Mouse (Mus musculus): Measurements from ENCODE around the gene Slc5a4a. TPM values are rescaled to one million over a fixed set of nuclear protein-coding genes. Genes with fewer than 3 reads are reported as not detected.
A peak's percentile ranks its signal among the peaks of the same experiment; 100 is the strongest.

The Slc5a4a gene
- polyA plus RNA-seq, 1 experiment from 2014 or later, result not detected

DNA sequence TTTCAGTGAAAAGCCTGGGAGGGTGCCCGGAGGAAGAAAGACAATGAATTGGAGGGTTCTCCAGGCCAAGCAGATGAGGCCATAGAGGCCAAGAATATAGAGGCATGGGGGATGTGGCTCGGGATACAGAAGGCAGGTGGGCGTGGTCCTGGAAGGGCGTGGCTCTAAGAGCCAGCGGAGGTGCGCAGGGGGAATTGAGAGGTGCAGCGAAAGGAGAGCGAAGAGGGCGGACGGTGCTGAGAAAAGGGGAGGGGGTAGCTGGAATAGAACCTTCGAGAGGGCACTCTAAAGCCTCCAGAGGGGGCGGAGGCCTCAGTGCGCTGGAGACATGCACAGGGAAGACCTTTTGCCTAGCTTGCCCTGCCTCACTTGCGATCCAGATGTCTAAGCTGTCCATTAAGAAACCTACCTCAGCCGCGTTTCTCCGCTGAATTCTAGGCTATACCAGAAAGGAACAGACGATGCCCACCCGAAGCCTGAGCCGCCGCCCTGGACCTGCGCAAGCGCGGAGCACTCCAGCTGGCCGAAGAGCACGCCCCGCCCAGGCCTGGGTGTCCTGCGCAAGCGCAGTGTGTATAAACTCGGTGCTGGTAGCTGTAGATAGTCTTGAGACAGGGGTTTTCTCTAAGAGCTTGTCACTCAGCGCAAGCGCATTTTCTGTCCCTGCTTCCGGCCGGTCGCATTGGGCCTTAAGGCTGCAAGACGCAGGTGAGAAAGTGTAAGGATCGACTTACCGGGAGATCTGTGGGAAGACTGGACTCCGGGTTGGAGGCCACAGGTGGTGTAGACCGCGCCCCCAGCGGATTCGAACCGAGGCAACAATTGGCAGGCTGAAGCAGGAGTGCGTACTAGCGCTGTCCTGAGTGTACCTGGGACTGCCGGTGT, 90.3 kb downstream of the Slc5a4a start, which contains the start of gene Prmt2:
Prmt2 (minus strand) TSS at position 525 of the 885 bp plus-strand sequence.
- ATAC-seq (ENCODE audit: low read depth), result peak; percentile 98
- 1% methylated on average over 47 of the region's 47 CpGs for WGBS (ENCODE audit: insufficient replicate concordance)
- peak within 1 kb of the TSS; percentile 73 for H3K4me3 ChIP-seq (ENCODE audit: low read depth, low read length)
- H3K4me1 ChIP-seq (ENCODE audit: control insufficient read depth, low read depth, low read length), result peaks cover 4% of the 10 kb centered on the region; the same call in 1 of the 2 replicates
- no peaks in the 10 kb centered on the region for H3K27me3 ChIP-seq (ENCODE audit: control insufficient read depth, insufficient read depth, low read depth, low read length)
- H3K4me2 ChIP-seq (ENCODE audit: low read depth, low read length), result peak within 1 kb of the TSS; percentile 96
- H3K9ac ChIP-seq (ENCODE audit: low read depth, low read length), result peak within 1 kb of the TSS; percentile 67
- H3K9me3 ChIP-seq (replicated peaks; ENCODE audit: control insufficient read depth, low read length), result no peaks in the 10 kb centered on the region
- no peaks in the 10 kb centered on the region for H3K36me3 ChIP-seq (ENCODE audit: control insufficient read depth, insufficient read depth)
- peak within 1 kb of the TSS; percentile 37; the same call in 1 of the 2 replicates for H3K27ac ChIP-seq (ENCODE audit: low read length)

MicroRNAs encoded within 50 kb of the gene (microRNA counts, 519-probe panel; counts per million panel counts)
- microRNA mmu-miR-678, result 1,680 counts per million, percentile 18 among the panel's probes with 10 or more counts

Small RNA genes within 50 kb of the gene (microRNA-seq; reads per million reads assigned to microRNA genes)
- not detected for gene Mir678

Other genes starting within 250 kb of the Slc5a4a start
- gene Smarcb1, start 225.8 kb upstream of the Slc5a4a start, polyA plus RNA-seq (2015; fragmentation: Nextera tagmentation; extraction: Ambion mirVana), result 55.9 and 56.8 TPM in 2 replicates
- gene Chchd10, start 214.3 kb upstream of the Slc5a4a start, polyA plus RNA-seq (2015; fragmentation: Nextera tagmentation; extraction: Ambion mirVana), result 125 and 137 TPM in 2 replicates
- 2.1 and 2.7 TPM in 2 replicates for gene Mmp11, start 211.0 kb upstream of the Slc5a4a start, polyA plus RNA-seq (2015; fragmentation: Nextera tagmentation; extraction: Ambion mirVana)
- gene Gm867, start 206.8 kb upstream of the Slc5a4a start, polyA plus RNA-seq (2015; fragmentation: Nextera tagmentation; extraction: Ambion mirVana), result 24.3 and 26.4 TPM in 2 replicates
- gene Vpreb3, start 204.4 kb upstream of the Slc5a4a start, polyA plus RNA-seq (2015; fragmentation: Nextera tagmentation; extraction: Ambion mirVana), result 15.0 and 17.5 TPM in 2 replicates
- 0.06 and 0.14 TPM in 2 replicates for gene Gm5134, start 192.9 kb upstream of the Slc5a4a start, polyA plus RNA-seq (2015; fragmentation: Nextera tagmentation; extraction: Ambion mirVana)
- gene Zfp280b, start 114.8 kb upstream of the Slc5a4a start, polyA plus RNA-seq (2015; fragmentation: Nextera tagmentation; extraction: Ambion mirVana), result 11.3 TPM in 2 replicates
- gene Slc5a4b, start 36.5 kb upstream of the Slc5a4a start, polyA plus RNA-seq (2015; fragmentation: Nextera tagmentation; extraction: Ambion mirVana), result 0.11 and 0.18 TPM in 2 replicates
- gene Prmt2, start 90.4 kb downstream of the Slc5a4a start, polyA plus RNA-seq (2015; fragmentation: Nextera tagmentation; extraction: Ambion mirVana), result 4.9 and 5.6 TPM in 2 replicates
- 0.09 and 0.12 TPM in 2 replicates for gene S100b, start 106.4 kb downstream of the Slc5a4a start, polyA plus RNA-seq (2015; fragmentation: Nextera tagmentation; extraction: Ambion mirVana)
- 1.1 and 1.6 TPM in 2 replicates for gene Dip2a, start 197.8 kb downstream of the Slc5a4a start, polyA plus RNA-seq (2015; fragmentation: Nextera tagmentation; extraction: Ambion mirVana)